Comparison of ENCODE assay signal across 8 mouse cellular contexts in the genomic region with DNA sequence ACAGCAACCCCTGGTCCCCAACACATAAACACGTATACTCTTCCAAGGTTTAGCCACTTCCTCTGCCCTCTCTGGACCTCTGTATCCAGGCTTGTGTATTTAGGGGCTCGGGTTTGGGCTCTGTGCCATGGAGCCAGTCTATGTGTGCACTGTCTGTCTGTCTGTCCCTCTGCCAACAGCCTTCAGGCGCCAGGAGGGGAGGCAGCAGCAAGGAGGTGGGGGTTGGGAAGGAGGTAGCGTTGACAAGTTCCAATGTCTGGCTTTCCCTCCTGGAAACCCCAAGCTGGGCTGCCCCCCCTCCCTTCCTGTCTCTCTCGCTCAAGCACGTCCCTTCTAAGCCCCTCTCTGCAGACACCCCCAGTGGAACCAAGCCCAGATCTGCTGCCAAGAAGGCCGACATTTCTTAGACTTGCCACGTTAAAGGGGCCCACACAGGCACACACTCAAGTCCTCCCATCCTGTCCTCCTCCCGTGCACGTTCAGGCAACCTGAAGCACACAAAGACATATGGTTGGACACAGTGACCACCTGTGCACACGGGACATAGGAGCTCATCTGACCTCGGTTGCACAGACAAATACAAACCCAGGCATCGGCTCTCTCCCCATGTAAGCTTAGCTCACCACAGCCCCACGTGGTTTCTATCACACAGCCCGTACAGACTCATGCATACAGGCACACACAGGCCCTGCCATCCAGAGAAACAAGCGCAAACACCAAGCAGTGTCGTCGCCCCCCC. TPM values are rescaled to one million over a fixed set of nuclear protein-coding genes. Genes with fewer than 3 reads are reported as not detected.
DNase-seq lines count a peak whose midpoint lies in the region; ATAC-seq and TF ChIP-seq lines count a peak whose summit lies in the region.

No protein-coding gene starts in this region.

- H3K9ac ChIP-seq in heart, adult 2 months (ENCODE audit: low read depth, low read length), result peak overlapping the region; percentile 22; the same call in 1 of the 2 replicates
- H3K9ac ChIP-seq in kidney, postnatal 0 days (ENCODE audit: low read depth, low read length), result peak overlapping the region; percentile 5; the same call in 1 of the 2 replicates

- H3K4me1 ChIP-seq in heart, adult 2 months (ENCODE audit: control insufficient read depth, insufficient read depth, low read length), result peaks cover 45% of the 10 kb centered on the region
- peaks cover 75% of the 10 kb centered on the region for H3K4me1 ChIP-seq in kidney, postnatal 0 days (replicated peaks; ENCODE audit: insufficient read depth, low read length)

- no peak for TF ChIP-seq POLR2A in heart, adult 2 months (IDR thresholded peaks at IDR 0.05; ENCODE audit: insufficient read depth, low read depth, low read length)

- H3K27me3 ChIP-seq in heart, adult 2 months (ENCODE audit: control insufficient read depth, insufficient read depth, low read length), result no peaks in the 10 kb centered on the region
- no peaks in the 10 kb centered on the region for H3K27me3 ChIP-seq in kidney, postnatal 0 days (ENCODE audit: insufficient read depth, low read length)

- H3K4me3 ChIP-seq in heart, adult 2 months, result no peak overlapping the region
- H3K4me3 ChIP-seq in kidney, postnatal 0 days (replicated peaks; ENCODE audit: low read depth, low read length), result no peak overlapping the region

- H3K36me3 ChIP-seq in heart, adult 2 months (ENCODE audit: control insufficient read depth, insufficient read depth, low read length), result no peaks in the 10 kb centered on the region
- no peaks in the 10 kb centered on the region for H3K36me3 ChIP-seq in kidney, postnatal 0 days (ENCODE audit: insufficient read depth, low read length)

- no peak for ATAC-seq in kidney, postnatal 0 days (replicated peaks; ENCODE audit: low FRiP score, low read depth)

- H3K27ac ChIP-seq in heart, adult 2 months, result peak overlapping the region; percentile 63
- peak overlapping the region; percentile 85 for H3K27ac ChIP-seq in kidney, postnatal 0 days

- H3K79me2 ChIP-seq in heart, adult 2 months (replicated peaks; ENCODE audit: control insufficient read depth, insufficient read depth, low read length), result no peaks in the 10 kb centered on the region

- no peak for TF ChIP-seq CTCF in heart, adult 2 months (IDR thresholded peaks at IDR 0.05)
- no peak for TF ChIP-seq CTCF in kidney, postnatal 0 days (IDR thresholded peaks at IDR 0.05; ENCODE audit: low read depth)

- no peaks in the 10 kb centered on the region for H3K9me3 ChIP-seq in kidney, postnatal 0 days (replicated peaks; ENCODE audit: low read length)

- TF ChIP-seq EP300 in heart, adult 2 months (IDR thresholded peaks at IDR 0.05; ENCODE audit: insufficient read depth, low read depth, low read length), result no peak

- WGBS in heart, adult 2 months, result 7% methylated on average over 17 of the region's 18 CpGs
- WGBS in kidney, postnatal 0 days, result 15% methylated on average over 18 of the region's 18 CpGs

- DNase-seq in heart, adult 18-20 months, result peak; percentile 57 to 65
- DNase-seq in heart, adult 8-10 months (ENCODE audit: low spot score), result no peak
- peak; percentile 55 for DNase-seq in Muller cell, postnatal 12 days (ENCODE audit: inconsistent ontology term)
- peak; percentile 54 to 58 for DNase-seq in heart, adult 2 months
- peak; percentile 78 for DNase-seq in kidney, postnatal 0 days (ENCODE audit: low spot score)
- DNase-seq in lung, postnatal 36 days, result peak; percentile 74
- DNase-seq in yolk sac, embryonic 10.5 days (ENCODE audit: low spot score), result peak; percentile 31
- no peak for DNase-seq in spleen, postnatal 4 days (ENCODE audit: low spot score in 2 of 2)

- intact Hi-C loops in heart, adult 2 months (cut with DNase I), result loop anchor here (5.0 kb wide), 1 partner anchor 34 kb away; no protein-coding TSS in a partner anchor

- peak overlapping the region; percentile 13; the same call in 1 of the 2 replicates for H3K4me2 ChIP-seq in kidney, postnatal 0 days (ENCODE audit: low read length)

RNA-seq across cellular contexts. Expression of gene Wasf2, which starts 39.4 kb away (rescaled TPM):
- 10 to 100 TPM; 77.8 to 88.8 TPM for total RNA-seq in heart, adult 18-20 months (2021)
- total RNA-seq in heart, adult 8-10 months (2022), result 10 to 100 TPM; 64.1 to 87.2 (median 71.5) TPM
- total RNA-seq in heart, adult 2 months (2021), result 10 to 100 TPM; 77.5 to 83.8 TPM
- 34.6 and 39.7 TPM in 2 replicates for polyA plus RNA-seq in heart, adult 2 months (2012; rRNA removed)
- 98.8 and 113 TPM in 2 replicates for polyA plus RNA-seq in kidney, postnatal 0 days (2015; fragmentation: Nextera tagmentation; extraction: Ambion mirVana)

Comparison
In these comparisons a context has a peak if more than half of its experiments do, and no peak if none do; other contexts are left out.
1. DNase-seq: peak in heart, adult 18-20 months (2 of 2), Muller cell, postnatal 12 days (single experiment), heart, adult 2 months (2 of 2), kidney, postnatal 0 days (single experiment), lung, postnatal 36 days (single experiment) and yolk sac, embryonic 10.5 days (single experiment); none in heart, adult 8-10 months (single experiment) and spleen, postnatal 4 days (0 of 2).